Mouse (Mus musculus) adrenal gland, adult 8-10 months (tissue): ENCODE measurements at regions not wholly inside any gene's neighbourhood (a gene's known extent, or its start where the extent isn't known, plus 50 kb on each side); places are given as distances from the start of the nearest gene placed in this dataset.

Experiments used
- DNase-seq: peaks from one replicate; pipeline ENCODE4 v3.0.0; 2022

DNA sequence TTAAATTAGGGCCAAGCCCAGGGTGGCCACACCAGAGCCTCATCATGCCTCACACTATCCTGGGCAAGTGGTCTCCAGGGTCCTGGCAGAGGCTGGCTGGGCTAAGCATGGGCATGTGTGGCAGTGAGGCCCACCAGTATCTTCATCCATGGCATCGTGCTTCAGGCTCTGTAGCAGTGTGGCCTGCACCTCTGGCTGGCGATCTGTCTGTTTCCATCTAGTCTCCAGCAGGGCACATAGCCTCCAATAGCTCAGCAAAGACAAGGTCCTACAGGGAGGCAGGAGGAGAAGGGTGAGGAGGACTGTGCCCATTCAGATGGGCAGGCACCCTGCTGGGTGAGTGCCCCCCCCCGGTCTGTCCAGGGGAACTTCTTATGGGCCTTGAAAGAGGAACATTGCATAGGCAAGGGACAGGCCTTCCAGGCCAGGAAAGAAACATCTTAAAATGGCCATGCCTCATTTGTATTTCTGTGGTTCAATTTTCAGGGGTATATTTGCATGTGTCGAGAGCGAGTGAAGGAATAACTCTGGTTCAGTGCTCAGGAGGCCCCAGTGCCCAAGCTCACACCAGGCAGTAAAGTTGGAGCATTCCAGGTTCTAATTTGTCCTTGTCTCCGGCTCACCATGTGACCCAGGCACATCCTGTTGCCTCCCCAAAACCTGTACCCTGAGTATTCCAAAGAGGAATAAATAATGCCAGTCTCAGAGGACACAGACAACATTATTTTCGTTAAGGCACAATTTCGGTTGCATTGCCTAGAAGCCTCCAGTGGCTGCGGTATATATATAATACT lies 60.4 kb upstream of the Ppara start:
- DNase-seq: no peak

DNA sequence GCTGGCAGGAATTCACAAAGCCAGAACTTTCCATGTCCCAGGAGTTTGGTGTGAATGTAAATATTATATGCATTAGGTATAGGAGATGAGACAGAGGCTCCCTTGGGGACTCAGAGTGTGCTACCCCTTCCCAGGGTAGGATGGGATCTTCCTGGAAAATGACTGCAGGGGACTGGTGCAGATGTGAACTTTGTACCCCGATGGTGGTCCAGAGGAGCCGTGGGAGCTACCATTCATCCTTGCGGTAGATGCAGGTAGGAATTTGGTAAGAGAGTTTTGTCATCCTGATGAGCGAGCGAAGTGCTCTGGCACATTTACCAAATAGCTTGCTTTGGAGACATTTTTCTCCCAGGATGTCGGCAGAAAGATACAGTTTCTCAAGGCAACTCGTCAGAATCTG lies 59.7 kb upstream of the Ppara start:
- DNase-seq: no peak

DNA sequence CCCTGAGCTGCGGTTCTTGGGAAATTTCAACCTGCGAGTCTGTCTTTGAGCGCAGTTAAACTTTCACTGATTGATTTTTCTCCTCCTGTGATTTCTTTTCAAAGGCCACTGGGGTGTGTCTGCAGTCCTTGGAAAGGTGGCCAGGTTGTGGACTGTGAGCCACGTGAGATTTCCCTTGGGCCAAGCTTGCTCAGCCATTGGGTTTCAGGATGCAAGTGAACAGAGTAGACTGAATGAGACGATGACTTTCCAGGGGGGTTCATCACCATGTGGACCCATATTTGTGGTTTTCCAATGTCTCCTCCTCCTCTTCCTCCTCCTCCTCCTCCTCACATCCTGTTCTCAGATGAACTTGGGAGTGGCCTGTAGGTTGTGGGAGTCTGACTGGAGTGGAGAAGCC lies 59.0 kb upstream of the Ppara start:
- no peak for DNase-seq

DNA sequence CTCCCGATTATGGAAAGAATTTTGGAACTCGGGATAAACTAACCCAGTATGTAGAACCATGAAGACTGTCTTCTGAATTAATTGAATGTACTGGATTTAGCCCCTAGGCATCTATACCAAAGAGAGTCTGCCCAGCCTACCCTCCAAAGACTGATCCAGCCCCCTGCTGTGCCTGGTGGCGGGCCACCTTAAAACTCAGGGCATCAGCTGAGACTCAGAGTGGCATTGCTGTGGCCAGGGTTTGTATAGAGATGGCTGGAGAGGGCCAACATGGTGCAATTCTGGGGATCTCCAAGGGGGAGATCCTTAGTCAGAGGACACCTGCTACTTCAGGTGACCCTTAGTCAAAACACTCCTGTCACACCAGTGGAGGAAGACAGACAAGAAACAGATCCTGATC lies 58.6 kb upstream of the Ppara start:
- DNase-seq: no peak

DNA sequence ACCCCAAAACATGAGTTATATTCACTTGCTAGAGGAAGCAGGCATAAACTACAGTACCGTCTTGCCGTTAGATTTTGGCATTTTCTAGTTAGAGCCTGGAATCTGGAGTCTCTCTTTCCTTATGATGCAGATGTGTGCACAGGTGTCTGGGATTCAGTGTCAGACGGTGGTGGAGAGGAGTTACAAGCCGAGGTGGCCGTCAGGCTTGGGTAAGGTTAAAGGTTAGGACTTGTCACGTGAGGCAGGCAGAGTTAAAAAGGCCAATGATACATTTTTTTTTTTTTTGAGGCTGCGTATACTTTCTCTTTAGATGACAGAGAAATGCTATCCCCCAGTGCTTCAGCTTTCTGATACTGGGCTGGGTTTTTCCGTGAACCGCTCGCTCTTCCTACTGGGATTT lies 57.9 kb upstream of the Ppara start:
- no peak for DNase-seq

DNA sequence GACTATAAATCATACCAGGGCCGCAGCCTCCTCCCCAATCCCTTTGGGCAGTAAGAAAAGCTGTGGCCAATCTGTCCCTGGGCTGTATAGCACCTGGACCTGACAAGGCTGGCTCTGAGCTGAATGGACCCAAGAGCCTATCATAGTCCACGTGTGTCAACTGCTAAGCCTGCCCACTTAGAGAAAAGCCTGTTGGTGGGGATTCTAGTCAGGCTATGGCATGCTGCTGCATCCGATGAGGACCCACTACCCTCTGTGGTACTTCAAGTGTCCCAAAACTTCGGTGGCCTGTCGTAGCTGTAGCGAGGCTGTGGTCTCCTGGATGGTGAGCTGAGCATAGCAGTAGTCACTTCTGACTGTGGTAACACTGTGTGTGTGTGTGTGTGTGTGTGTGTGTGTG lies 57.4 kb upstream of the Ppara start:
- no peak for DNase-seq

DNA sequence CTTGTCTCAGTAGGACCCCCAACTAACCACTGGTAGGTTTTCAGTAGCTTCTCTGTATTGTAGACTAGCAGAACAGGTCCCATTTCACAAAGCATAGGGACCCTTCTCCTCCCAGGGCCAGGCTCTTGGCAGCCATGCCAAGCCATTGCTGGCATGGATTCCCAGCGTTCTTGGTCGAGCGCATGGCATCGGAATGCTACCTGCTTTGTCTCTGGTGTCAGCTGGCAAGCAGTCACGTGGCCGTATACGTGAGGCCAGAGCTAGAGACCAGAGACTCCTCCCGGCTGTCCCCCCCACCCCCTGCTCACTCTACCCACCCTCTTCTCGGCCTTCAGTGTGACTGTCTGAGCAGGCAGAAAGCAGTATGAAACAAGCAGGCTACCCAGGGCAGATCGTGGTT lies 56.9 kb upstream of the Ppara start:
- DNase-seq: no peak

DNA sequence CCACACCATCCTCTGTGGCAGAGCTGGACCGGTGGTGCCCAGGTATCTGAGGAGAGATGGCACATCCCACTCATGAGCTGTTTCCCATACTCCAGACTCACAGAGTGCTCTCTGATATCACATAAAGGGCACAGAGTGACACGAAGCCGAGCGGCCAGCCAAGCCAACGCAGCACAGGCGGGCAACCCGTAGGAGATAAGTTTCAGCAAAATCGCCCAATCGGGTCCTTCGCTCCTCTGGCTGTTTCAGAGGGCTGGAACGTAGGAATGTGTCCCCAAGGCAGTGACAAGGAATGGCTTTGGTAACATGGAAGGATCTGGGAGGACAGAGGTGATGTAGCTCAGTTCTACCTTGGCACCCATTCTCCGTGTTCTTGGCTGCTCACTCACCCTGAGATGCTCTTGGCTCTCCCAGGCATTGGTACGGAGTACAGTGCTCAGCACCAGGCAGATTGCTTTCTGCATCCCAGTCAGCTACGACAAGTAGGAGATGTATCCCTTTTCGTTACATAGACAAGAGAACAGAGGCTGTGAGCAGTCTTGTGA lies 56.4 kb upstream of the Ppara start:
- no peak for DNase-seq

DNA sequence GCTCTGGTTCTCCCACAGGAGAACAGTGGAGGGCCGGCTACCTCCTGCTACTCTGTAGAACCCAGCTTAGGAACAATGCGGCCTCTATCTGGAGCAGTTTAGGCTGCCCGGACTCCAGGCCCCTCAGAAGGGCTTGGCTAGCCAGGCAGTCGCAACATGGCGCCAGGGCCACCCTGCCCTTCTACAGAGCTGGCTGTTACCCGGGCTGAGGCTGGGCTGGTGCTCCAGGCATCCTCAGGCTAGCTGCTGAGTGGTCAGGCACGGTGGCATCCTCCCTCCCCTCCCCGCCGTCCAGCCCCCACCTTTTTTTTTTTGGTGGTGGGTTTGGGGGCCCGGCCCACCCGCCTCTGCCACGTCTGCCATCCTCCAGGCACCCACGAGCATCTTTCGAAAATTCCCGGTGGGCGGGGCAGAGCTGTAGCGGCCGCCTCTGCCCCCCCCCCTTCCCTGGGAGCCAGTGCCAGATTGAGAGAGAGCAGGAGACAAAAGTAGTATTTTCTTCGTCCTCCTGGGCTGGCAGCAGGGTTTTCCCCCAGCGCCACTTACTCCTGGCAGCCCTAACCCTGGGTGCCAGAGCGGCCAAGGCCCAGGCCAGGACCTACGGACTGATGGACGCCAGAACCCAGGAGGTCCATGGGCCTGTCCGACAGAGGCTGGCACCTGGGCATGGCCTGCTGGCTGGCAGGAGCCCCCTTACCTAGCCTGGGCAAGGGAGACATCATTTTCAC lies 55.6 kb upstream of the Ppara start:
- no peak for DNase-seq

DNA sequence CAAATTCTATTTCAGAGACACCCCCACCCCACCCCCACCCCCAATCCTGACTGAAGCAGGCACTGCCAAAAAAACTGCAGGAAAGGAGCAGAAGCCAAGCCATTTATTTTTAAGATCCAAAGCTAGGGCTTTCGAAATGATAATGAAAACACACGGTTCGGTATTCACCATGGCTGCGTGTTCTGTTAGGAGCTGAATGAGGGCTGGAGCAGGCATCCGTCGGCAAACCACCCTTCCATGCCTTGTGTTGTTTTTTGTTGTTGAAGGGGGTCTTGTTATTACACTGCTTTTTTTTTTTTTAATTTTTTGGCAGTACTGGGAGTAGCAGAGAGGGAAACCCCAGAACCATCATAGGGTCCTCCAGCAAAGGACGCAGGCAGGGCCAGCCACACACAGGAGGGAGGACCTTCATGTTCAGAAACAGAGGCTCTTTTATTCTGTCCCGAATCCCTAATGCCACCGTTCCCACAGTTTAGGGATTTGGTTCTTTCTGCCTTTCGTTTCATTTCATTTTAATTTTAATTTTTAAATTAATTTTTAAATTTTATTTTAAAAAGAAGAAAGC lies 54.8 kb upstream of the Ppara start:
- DNase-seq: no peak

DNA sequence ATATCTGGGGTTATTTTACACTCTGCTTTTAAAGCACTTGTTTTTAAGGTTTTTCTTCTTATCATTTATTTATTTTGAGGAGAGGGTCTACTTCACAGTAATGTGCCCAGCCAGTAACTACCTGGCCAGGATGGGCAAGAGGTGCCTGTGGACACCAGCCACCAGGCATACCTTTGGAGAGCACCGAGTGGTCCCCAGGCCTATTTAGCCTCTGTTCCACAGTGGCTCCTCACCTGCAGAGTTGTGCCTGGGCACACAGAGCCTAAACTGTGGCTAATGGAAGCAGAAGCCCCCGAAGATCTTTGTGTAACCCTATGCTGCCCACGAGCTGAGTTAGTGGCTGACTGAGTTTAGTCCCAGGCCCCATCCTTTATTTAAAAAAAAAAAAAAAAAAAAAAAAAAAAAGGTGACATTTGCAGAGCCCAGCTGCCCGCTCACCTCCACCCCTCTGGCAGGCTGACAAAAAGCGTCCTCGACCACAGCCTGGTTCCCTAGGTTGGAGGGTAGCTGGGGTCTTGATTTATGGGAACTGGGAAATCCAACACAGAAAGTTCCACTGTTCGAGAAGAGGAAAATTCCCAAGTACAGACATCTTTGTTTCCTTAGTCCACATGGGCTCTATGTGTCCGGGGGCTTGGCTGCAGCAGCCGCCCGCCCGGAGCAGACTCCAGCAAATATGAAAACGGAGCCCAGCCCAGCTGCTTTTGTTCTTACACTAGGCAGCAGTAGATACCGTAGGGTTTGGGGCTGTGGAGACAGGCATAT lies 54.1 kb upstream of the Ppara start:
- no peak for DNase-seq

DNA sequence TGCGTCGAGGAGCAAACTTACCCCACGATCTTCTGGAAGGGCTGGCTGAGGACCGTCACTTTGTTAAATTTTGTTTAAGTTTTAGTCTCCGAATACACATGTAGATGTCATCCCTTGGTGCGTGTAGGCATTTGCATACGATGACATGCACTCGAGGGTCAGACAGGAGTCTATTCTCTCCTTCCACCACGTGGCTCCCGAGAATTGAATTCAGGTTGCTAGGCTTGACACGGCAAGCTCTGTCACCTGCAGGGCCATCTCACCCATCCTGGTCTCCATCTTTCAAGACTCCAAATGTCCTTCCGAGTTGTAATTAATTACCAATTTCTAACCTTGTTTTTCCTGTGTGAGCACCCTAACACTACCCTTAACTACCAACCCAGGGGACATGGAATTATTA lies 52.7 kb upstream of the Ppara start:
- no peak for DNase-seq

DNA sequence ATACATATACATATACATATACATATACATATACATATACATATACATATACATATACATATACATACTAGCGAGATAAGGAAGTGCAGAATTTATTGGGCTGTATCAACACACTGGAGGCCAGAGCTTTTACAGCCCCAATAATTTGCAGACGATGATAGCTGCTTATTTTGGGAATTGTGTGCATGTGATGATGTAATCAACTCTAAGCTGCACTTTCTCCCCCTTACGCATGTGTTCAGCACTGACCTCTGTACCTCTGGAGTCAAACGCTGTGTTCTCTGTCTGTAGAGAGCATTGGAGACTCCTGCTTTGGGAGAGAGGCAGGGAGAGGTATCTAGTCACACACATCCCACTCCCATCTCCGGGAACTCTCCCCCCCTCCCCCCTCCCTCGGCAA lies 52.0 kb upstream of the Ppara start:
- DNase-seq: no peak

DNA sequence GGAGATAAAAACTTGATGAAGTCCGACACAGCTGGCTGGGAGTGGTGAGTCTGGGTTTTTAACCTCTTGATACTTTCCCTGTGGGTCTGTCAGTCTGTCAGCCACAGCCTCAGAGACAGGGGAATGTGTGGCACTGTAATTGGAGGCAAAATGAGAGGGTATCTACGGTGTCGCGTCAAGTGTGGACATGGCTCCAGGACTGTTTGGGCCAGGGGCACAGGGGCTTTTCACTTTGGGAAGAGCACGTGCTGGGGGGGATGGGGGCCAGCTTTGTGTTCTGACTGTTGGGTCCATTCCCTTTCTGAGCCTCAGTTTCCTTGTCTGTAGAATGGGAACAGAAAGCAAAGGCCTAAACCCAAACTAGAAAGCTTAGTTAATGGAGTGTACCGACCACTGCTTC lies 51.5 kb upstream of the Ppara start:
- no peak for DNase-seq

DNA sequence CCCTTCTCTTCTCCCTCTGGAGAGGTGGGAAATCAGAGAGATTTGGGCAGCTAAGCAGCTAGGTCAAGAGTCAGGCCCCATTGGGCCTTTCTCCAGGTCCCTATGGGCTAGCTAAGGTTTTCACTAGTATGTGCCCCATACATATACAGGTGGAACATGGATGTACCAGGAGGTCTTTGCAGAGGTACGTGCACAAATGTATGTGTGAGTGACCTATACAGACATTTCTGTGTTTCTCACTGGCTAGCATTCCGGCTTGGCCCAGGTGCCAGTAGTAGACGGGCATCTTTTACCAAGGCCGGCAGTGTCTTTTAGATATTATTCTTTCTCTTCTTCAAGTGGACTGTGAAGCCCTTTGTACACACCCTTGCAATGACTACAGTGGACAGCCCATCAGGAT lies 51.1 kb upstream of the Ppara start:
- no peak for DNase-seq

DNA sequence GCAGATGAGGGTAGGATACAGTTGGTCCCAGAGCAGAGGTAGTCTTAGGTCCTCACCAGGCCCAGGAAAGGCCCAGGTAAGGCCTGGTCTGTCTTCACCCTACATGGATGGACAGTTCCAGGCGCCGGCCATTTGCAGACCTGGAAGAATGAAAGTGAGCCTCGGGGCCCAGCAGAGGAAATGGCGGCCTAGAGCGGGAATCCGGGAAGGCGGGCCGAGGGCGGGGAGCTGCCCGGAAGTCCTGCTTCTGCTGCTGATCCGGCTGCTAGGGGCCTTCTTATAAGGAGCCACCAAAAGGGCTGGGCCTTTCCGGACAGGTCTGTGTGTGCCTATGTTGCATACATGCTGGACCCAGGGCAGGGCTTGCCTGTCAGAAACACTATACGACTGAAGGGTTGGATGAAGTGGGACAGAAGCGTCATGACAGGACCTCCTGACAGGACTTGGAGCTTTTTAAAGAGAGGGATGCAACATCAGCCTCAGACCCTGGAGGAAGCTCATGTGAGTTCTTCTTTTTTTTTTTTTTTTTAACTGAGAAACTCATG lies 50.5 kb upstream of the Ppara start:
- DNase-seq: no peak

DNA sequence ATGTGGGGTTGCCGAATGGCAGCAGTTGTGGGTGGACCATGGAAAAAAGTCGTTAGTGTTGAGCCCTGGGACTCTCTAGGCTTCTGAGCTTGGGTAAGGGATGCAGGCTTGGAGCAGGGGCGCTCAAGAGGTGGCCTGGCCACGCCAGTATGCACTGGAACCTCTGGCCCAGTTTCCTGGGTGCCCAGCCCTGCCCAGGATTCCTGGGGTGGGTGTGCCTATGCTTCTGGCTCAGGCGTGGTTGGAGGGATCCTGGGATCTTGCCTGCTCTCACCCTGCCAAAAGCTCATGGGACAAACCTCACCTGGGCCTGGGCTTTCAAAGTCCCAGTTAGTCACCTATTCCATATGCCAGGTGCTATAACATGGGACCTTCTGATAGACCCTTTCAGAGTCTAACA lies 49.9 kb upstream of the Ppara start:
- DNase-seq: no peak
